Mouse (Mus musculus): ENCODE data around the gene Tas2r144.

DNA sequence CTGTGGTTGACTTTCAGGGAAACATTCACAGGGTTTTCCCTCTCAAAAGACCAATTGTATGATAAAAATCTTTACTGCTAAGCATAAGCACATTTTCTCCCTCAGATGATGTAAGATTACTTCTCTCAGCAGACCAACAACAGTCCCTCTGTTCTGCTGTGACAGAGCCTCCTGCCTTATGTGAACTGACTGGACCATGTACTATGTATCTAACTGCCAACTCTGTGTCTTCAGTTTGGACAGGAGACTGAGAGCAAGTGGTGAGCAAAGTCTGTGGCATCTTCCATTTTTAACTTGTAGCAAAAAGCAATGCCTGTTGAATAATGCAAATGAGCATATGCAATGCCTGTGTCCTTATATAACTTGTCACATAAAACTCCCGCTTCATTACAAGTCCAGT is 15.6 kb upstream of the Tas2r144 start:
- TF ChIP-seq CTCF (IDR thresholded peaks at IDR 0.05; ENCODE audit: low read depth, low read length) (no peak), POLR2A (IDR thresholded peaks at IDR 0.05; ENCODE audit: borderline replicate concordance, low read depth, low read length) (no peak)
